Mouse (Mus musculus) testis, adult 10 weeks (tissue): ENCODE measurements around the gene Macc1. TPM values are rescaled to one million over a fixed set of nuclear protein-coding genes. Genes with fewer than 3 reads are reported as not detected.

Experiments
- polyA plus RNA-seq: library from polyadenylated mRNA; stranded (reverse); fragments of 350-450 nt; fragmentation: Illumina TruSeq; extraction: RNeasy Lipid Tissue Mini Kit (QIAGEN cat#74804); gene quantifications from one replicate; pipeline ENCODE4 v1.2.3, GENCODE M21; 2014; ENCODE audit warnings: low read depth, low replicate concordance

Macc1 gene
- 2.2 TPM for polyA plus RNA-seq

DNA sequence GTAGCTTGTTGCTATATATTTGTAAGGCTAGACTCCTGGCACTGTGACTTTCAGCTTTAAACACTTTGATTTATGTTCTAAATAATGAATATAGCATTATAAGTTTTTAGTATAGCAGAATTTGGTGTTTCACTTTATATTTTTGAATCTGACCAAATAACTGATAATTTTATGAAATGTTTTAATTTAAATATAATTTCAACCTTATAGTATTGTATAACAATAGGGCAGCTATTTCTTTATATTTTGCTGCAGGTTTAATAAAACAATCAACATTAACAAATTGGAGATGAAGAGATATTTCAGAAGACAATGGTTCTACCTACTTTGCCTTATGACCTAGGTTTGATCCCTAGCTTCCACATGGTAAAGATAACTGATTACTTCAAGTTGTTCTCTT is at the start of gene Macc1:
Gene Macc1, plus strand, starts transcription at position 301 of the 400 bp plus-strand sequence.

Other genes starting within 250 kb of the Macc1 start
- gene Itgb8, start 75.5 kb upstream of the Macc1 start, polyA plus RNA-seq: 1.3 TPM